Mouse (Mus musculus) kidney, embryonic 14.5 days (tissue): ENCODE measurements around the gene Lysmd3. TPM values are rescaled to one million over a fixed set of nuclear protein-coding genes. Genes with fewer than 3 reads are reported as not detected.
"Not testable (repeated sequence)": the region's sequence is repeated elsewhere in the genome, so short reads cannot be mapped to it uniquely, and the experiment has no call there.

Experiments
- ATAC-seq: fragments of 200-750 bp; cut with Nextera tagmentation; 2 replicates; pipeline ENCODE4 v1.8.0; 2017; ENCODE audit warnings: moderate number of reproducible peaks, mild to moderate bottlenecking, moderate TSS enrichment, moderate library complexity; ENCODE audit not compliant: low FRiP score, low TSS enrichment
- H3K27ac ChIP-seq: fragments of 300-500 bp; sonication (generic); 2 replicates; pipeline ENCODE4 v1.5.1; 2014; ENCODE audit warnings: low read depth, mild to moderate bottlenecking, low read length, moderate library complexity, mixed read lengths
- H3K27me3 ChIP-seq: fragments of 300-500 bp; sonication (generic); 2 replicates; pipeline ENCODE4 v1.6.1; 2014; ENCODE audit warnings: mild to moderate bottlenecking, low read length; ENCODE audit not compliant: control insufficient read depth, insufficient read depth
- H3K36me3 ChIP-seq: fragments of 300-500 bp; sonication (generic); 2 replicates; pipeline ENCODE4 v1.6.1; 2014; ENCODE audit warnings: low read length, mixed read lengths; ENCODE audit not compliant: control insufficient read depth, insufficient read depth
- H3K4me1 ChIP-seq: fragments of 300-500 bp; sonication (generic); 2 replicates; pipeline ENCODE4 v1.6.1; 2014; ENCODE audit warnings: low read length, mixed read lengths; ENCODE audit not compliant: control insufficient read depth, insufficient read depth
- H3K4me2 ChIP-seq: fragments of 300-500 bp; sonication (generic); replicated peaks from 2 replicates; pipeline ENCODE4 v1.6.1; 2014; ENCODE audit warnings: low read depth, mild to moderate bottlenecking, low read length
- H3K4me3 ChIP-seq: fragments of 300-500 bp; sonication (generic); 2 replicates; pipeline ENCODE4 v1.5.1; 2014; ENCODE audit warnings: mild to moderate bottlenecking, low read length
- H3K9ac ChIP-seq: fragments of 300-500 bp; sonication (generic); 2 replicates; pipeline ENCODE4 v1.6.1; 2014; ENCODE audit warnings: low read depth, mild to moderate bottlenecking, low read length, moderate library complexity
- H3K9me3 ChIP-seq: fragments of 300-500 bp; sonication (generic); 2 replicates; pipeline ENCODE4 v1.6.1; 2016; ENCODE audit warnings: low read length; ENCODE audit not compliant: control insufficient read depth
- WGBS: fragments of 180-500 bp; shearing (Covaris S2); extraction: QIAGEN DNeasy Blood & Tissue Kit; methylation state at CpG from one replicate; pipeline ENCODE4 v1.1.7; 2014; 5-methylcytosine and 5-hydroxymethylcytosine counted together
- polyA plus RNA-seq: library from polyadenylated mRNA; unstranded; fragments of >200 nt; fragmentation: Nextera tagmentation; extraction: Ambion mirVana; gene quantifications from 2 replicates; pipeline ENCODE4 v1.2.1, GENCODE M21; 2014

Lysmd3 gene
- 17.8 and 27.0 TPM in 2 replicates for polyA plus RNA-seq

DNA sequence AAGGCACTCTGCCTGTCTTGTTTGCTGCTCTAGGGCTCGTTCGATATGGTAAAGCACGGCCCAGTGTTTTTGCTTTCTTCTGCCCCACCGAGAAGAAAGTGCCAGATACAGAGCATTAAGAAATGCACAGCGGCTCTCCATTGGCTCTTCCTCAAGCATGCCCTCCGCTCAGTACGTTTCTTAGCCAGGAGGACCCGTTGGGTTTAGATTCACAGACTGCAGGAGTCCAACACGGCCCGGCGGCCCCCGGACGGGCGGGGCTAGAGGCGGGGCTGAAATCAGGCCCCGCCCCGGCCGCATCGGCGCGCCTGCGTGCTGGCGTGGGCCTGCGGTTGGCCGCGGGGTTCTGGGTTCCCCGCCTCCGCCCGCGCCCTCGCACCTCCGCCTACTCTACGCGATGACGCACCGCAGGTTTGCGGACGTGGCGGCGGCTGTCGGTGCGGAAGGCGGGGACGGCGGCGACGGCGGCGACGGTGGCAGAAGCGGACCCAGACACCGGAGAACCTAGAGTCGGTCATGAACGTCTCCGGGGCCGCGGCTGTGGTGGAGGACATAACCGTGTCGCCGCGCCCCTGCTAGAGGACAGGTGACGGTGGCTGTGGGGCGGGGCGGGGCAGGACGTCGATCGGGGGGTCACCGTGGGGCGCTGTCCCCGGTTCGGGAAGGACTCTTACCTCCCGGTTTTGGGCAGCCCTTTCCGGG is at the start of gene Lysmd3:
Gene Lysmd3 (plus strand): TSS at position 313 of the 702 bp plus-strand sequence.
- under 1% methylated on average over 70 of the region's 73 CpGs for WGBS
- Histone ChIP-seq H3K4me3 (peak within 1 kb of the TSS; percentile 48), H3K4me1 (peaks cover 10% of the 10 kb centered on the region), H3K9me3 (no peaks in the 10 kb centered on the region), H3K9ac (peak within 1 kb of the TSS; percentile 58), H3K36me3 (no peaks in the 10 kb centered on the region), H3K27me3 (no peaks in the 10 kb centered on the region), H3K4me2 (peak within 1 kb of the TSS; percentile 62), H3K27ac (peak within 1 kb of the TSS; percentile 80)
- peak; percentile 100 for ATAC-seq

DNA sequence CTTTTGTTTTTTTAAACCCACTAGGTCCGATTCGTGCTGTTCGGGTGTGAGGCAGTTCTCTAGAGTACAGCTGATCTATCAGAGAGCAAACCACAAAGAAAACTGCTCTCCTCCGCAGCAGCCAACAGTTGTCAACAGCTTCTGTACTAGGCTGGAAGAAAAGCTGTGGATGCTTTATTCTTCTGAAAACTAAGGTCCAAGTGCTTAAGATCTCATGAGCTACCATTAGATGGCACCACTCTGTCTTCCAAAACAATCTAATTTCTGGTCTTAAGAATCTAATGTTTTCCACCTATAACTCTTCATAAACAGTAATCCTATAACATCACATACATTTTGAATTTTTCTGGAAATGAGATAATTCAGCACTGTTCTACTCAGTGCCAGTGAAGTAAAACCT is 47.1 kb upstream of the Lysmd3 start:
- Histone ChIP-seq H3K9ac (no peak overlapping the region), H3K4me3 (no peak overlapping the region), H3K36me3 (no peaks in the 10 kb centered on the region), H3K4me2 (no peak overlapping the region), H3K27ac (no peak overlapping the region), H3K9me3 (no peaks in the 10 kb centered on the region), H3K4me1 (no peaks in the 10 kb centered on the region), H3K27me3 (no peaks in the 10 kb centered on the region)
- no peak for ATAC-seq
- 77% methylated on average over 4 of the region's 4 CpGs for WGBS

DNA sequence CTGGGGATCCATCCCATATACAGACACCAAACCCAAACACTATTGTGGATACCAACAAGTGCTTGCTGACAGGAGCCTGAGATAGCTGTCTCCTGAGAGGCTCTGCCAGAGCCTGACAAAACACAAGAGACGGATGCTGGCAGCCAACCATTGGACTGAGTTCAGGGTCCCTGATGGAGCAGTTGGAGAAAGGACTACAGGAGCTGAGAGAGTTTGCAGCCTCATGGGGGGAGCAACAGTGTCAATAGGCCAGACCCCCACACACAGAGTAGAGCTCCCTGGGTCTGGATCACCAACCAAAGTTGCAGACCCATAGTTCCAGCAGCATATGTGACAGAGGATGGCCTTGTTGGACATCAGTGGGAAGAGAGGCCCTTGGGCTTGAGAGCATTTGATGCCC is 29.6 kb upstream of the Lysmd3 start:
- ATAC-seq, H3K36me3 ChIP-seq, H3K4me1 ChIP-seq, H3K27ac ChIP-seq, H3K9me3 ChIP-seq, H3K4me2 ChIP-seq, H3K27me3 ChIP-seq, H3K9ac ChIP-seq, H3K4me3 ChIP-seq: not testable (repeated sequence)
- 92% methylated on average over 1 of the region's 1 CpGs for WGBS

DNA sequence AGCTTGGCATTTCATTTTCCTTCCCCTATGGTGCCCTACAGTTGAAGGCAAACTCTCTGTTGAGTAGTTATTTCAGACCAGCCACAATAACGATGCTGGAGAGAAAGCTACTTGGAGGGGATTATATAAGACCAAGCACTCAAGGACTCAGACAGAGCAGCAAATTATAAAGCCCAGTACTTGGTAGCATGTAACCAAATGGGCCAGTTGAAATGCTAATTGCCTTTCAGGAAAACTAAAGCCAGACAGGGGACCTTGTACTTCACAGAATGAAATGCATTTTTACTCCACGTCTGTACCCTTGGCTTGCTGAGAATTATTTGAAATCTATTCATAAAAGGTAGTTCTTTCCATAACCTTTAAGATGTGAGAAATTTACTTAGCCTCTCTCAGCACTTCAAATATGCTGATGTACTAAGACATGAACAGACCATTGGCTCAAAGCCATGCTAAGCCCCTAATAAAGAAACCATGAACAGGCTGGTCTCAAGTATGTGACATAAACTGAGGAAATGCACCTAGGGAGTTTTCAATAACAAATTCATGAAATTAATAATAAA is 28.8 kb upstream of the Lysmd3 start:
- Histone ChIP-seq H3K4me1 (no peaks in the 10 kb centered on the region), H3K36me3 (no peaks in the 10 kb centered on the region), H3K4me2 (no peak overlapping the region), H3K9me3 (no peaks in the 10 kb centered on the region), H3K27ac (no peak overlapping the region), H3K4me3 (no peak overlapping the region), H3K27me3 (peaks cover 6% of the 10 kb centered on the region; the same call in 1 of the 2 replicates), H3K9ac (no peak overlapping the region)
- WGBS, result 65% methylated on average over 2 of the region's 2 CpGs
- ATAC-seq, result no peak

DNA sequence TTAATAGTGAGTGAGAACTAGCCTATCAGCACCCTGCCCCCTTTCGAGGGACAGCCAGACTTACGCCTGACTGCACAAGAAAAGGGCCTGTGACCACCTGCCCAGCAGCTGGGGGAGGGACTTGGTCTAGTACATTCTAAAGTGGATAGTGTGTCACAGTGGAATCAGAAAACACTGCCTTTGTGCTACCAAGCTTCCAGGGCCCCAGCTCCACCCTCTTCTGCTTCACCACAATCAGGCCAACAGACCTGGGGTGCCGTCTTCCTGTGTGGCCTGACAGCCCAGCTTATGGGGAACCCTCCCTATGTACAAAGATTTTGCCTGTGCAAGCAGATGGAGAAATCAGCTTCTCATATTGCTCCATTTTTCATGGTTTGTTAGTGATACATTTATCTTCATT is 28.1 kb upstream of the Lysmd3 start:
- no peak overlapping the region for H3K9ac ChIP-seq
- H3K36me3 ChIP-seq, result no peaks in the 10 kb centered on the region
- H3K4me1 ChIP-seq, result no peaks in the 10 kb centered on the region
- H3K4me2 ChIP-seq, result no peak overlapping the region
- peaks cover 6% of the 10 kb centered on the region; the same call in 1 of the 2 replicates for H3K27me3 ChIP-seq
- H3K27ac ChIP-seq, result no peak overlapping the region
- WGBS, result 29% methylated on average over 3 of the region's 3 CpGs
- peak; percentile 33; the same call in 1 of the 2 replicates for ATAC-seq
- H3K9me3 ChIP-seq, result no peaks in the 10 kb centered on the region
- no peak overlapping the region for H3K4me3 ChIP-seq

DNA sequence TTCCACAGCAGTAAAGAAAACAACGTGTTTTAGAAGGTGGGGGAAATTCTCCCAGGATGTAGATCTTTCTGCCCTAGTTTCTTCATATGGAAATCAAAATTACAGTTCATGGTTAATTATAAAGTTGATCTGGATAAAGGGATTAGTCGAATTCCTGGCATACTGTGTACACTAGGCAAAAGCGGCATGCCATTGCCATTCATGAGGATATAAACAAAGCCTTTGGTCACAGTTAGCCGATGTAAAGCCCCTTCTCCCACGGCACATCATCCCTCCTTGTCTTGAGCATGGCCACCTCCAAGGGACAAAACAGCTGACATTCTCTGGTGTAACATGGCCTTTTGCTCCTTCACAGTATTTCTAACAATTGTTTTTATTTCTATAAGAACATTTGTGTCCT is 26.9 kb upstream of the Lysmd3 start:
- WGBS, result 84% methylated on average over 5 of the region's 5 CpGs
- no peak for ATAC-seq
- Histone ChIP-seq H3K9ac (no peak overlapping the region), H3K4me3 (no peak overlapping the region), H3K27ac (no peak overlapping the region), H3K9me3 (no peaks in the 10 kb centered on the region), H3K27me3 (peaks cover 6% of the 10 kb centered on the region; the same call in 1 of the 2 replicates), H3K36me3 (no peaks in the 10 kb centered on the region), H3K4me1 (no peaks in the 10 kb centered on the region), H3K4me2 (no peak overlapping the region)

DNA sequence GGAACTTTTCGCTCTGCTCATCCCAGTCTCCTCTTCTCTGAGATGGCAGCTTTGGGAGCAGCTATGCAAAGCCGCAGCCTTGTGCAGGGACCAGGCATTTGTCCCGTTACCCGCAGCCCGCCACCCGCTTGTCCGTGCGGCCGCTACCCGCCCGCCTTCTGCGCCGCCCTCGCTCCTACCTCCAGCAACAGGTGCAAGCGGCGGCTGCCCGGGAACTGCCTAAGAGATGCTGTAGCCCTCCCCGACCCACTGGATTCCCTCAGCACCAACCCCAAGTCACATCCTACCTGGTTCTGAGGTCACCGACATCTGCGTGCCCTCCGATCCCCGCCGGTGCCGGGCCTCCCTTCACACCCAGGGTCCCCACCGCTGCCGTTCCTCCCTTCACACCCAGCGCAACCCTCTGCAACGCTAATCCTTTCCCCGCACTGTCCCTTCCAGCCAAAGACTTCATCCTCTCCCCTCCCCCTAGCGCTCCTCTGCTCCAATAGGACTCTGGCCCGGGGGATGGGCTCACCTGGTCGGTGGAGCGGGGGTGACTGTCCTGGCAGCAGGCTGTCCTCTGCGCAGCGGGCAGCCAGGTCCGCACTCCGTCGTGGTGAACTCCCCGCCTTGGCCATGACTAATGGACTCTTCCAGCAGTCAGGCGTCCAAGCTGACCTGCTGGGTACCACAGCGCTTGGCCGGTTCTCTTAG is 24.6 kb upstream of the Lysmd3 start, which contains the start of gene Adgrv1:
Gene Adgrv1 (minus strand): TSS at position 435 of the 696 bp plus-strand sequence.
- Histone ChIP-seq H3K27me3 (peaks cover 6% of the 10 kb centered on the region; the same call in 1 of the 2 replicates), H3K9ac (no peak within 1 kb of the TSS), H3K9me3 (no peaks in the 10 kb centered on the region), H3K4me2 (peak within 1 kb of the TSS; percentile 74), H3K4me1 (no peaks in the 10 kb centered on the region), H3K36me3 (no peaks in the 10 kb centered on the region), H3K27ac (no peak within 1 kb of the TSS), H3K4me3 (peak within 1 kb of the TSS; percentile 48)
- peak; percentile 100 for ATAC-seq
- 2% methylated on average over 42 of the region's 42 CpGs for WGBS

DNA sequence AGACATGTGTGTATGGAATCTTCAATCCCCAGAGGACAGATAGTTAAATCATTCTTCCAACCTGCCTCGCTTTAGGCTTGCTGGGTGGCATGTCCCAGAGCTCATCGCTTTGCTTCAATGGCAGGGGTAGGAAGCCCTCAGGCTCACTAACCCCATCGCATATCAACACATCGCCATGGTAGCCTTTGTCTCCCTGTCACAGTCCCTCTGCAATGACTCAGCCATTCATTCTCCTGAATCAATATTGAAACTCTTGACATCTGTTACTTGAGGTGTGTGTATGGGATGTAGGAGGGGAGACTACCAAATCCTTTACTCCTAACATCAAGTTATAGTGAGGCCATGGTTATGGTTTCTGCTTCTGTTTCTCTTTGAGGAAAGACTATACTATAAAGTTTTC is 17.8 kb upstream of the Lysmd3 start:
- ATAC-seq, result no peak
- Histone ChIP-seq H3K4me3 (no peak overlapping the region), H3K27ac (no peak overlapping the region), H3K36me3 (no peaks in the 10 kb centered on the region), H3K9me3 (no peaks in the 10 kb centered on the region), H3K4me1 (no peaks in the 10 kb centered on the region), H3K27me3 (no peaks in the 10 kb centered on the region), H3K9ac (no peak overlapping the region), H3K4me2 (no peak overlapping the region)
- WGBS, result 40% methylated on average over 4 of the region's 4 CpGs

DNA sequence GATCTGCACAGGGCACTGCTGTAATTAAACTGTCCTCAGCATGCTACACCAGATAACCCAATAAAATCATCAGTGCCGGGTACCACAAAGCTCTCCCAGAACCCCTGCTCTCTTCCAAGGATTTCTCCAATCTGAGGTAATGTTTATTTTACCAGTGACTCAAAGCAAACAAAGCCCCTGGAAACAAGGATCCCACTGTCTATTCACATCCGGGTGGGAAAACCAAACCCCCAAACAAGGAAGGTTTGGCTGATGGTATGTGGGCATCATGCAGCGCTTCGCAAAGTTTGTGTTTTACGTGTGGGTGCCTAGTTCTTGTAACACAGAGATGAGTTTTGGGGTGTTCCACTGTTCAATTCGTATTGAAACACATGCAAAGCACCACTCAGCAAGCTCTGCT is 16.6 kb upstream of the Lysmd3 start:
- no peaks in the 10 kb centered on the region for H3K36me3 ChIP-seq
- H3K27me3 ChIP-seq, result no peaks in the 10 kb centered on the region
- no peak overlapping the region for H3K4me2 ChIP-seq
- no peaks in the 10 kb centered on the region for H3K4me1 ChIP-seq
- WGBS, result 39% methylated on average over 6 of the region's 6 CpGs
- peak; percentile 38; the same call in 1 of the 2 replicates for ATAC-seq
- no peaks in the 10 kb centered on the region for H3K9me3 ChIP-seq
- no peak overlapping the region for H3K9ac ChIP-seq
- H3K27ac ChIP-seq, result no peak overlapping the region
- no peak overlapping the region for H3K4me3 ChIP-seq
